Mouse (Mus musculus): Measurements from ENCODE around the gene Gba2.
"Not testable (repeated sequence)": the region's sequence is repeated elsewhere in the genome, so short reads cannot be mapped to it uniquely, and the experiment has no call there.

Gba2 gene

DNA sequence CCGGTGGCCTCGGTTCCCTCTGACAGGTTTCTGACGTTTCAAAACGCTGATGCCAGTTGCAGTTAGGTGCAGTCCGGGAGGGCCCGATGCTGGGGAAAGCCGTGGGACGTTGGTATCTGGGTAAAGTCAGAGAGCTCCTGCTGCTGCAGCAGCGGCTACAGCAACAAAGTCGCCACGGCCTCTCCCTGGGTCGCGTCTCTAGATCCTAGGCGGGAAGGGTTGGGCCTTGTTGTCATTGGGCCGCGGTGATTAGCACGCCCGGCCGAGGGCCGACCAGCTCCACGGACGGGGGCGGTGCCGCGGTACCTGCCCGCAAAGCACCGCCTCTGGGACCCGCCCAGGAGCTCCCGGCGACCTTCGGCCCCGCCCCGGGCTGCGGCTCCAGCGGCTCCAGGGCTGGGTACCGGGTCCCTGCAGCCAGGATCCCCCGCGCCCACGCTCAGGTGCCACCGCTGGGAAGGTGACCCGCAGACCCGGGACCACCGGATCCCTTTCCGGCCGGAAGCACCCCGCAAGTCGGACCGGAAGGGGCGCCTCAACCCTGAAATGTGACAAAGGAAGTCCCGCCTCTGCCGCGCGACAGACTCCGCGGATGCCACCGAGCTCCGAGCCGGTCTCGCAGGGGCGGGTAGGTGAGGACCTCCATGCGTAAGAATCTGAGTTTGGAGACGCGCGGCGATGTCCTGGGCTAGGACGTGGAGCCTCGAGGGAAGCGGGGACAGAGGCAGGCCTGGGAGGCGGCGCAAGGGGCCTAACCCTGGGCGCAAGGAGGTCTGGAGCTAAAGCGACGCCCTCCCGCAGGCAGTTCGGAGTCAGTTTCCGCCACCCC lies at the start of gene Gba2, which contains the start of gene Rgp1:
Gene Gba2, minus strand, starts transcription at position 498 of the 829 bp plus-strand sequence.
Gene Rgp1, plus strand, starts transcription at position 340 of the 829 bp plus-strand sequence.
- DNase-seq (ENCODE audit: extremely low spot score, low read depth, low spot score), result no peak

- DNase-seq (ENCODE audit: extremely low spot score, low read depth, low spot score), result no peak
Measured at GRCm38 (mm10) chr4:43620146-43620778, 41.6 kb upstream of the Gba2 start.

DNA sequence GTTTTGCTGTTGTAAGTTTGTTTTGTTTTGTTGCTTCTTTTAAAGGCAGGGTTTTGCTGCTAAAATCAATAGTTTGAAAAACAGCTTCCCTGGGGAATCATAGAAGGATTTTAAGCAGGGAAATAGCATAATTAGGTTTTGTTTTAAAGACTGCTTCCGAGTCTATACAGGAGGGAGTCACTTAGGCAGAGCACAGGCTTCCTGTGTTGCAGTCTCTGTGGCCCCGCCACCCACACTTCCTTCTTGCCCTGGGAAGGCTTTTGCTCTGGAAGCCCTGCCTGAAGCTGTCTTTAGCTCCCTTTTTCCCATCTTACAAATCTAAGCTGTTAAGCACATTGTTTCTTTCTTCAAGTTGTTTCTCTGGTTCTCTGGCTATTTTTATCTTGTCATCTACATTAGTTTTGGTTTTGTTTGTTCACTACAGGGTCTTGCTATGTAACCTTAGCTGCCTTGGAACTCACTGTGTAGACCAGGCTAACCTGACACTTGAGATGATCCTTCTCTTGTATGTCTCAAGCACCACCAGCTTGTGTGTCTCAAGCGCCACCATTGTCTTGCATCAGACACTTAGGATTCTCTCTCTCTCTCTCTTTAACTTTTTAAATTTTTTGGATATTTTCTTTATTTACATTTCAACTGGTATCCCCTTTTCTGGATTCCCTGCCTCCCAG lies 34.5 kb upstream of the Gba2 start:
- no peak for DNase-seq (ENCODE audit: extremely low spot score, low read depth, low spot score)

GRCm38 (mm10) chr4:43612534-43612933 lies 33.9 kb upstream of the Gba2 start:
- DNase-seq (ENCODE audit: extremely low spot score, low read depth, low spot score), result no peak

- DNase-seq (ENCODE audit: extremely low spot score, low read depth, low spot score), result no peak
Measured at GRCm38 (mm10) chr4:43604751-43605685, 26.3 kb upstream of the Gba2 start.

DNA sequence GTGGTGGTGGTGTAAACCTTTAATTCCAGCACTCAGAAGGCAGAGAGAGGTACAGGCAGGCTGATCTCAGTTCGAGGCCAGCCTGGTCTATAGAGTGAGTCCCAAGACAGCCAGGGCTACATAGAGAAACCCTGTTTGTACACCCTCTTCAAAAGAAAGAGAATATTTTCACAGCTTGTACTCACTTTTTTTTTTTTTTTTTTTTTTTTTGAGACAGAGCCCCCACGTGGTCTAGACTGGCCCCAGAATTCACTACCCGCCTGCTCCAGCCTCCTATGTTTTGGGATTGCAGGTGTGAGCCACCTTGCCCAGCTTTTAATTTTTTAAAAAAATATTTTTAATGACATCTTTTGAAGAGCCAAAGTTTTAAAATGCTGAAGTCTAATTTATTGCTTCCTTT lies 25.4 kb upstream of the Gba2 start:
- no peak for DNase-seq (ENCODE audit: extremely low spot score, low read depth, low spot score)

DNA sequence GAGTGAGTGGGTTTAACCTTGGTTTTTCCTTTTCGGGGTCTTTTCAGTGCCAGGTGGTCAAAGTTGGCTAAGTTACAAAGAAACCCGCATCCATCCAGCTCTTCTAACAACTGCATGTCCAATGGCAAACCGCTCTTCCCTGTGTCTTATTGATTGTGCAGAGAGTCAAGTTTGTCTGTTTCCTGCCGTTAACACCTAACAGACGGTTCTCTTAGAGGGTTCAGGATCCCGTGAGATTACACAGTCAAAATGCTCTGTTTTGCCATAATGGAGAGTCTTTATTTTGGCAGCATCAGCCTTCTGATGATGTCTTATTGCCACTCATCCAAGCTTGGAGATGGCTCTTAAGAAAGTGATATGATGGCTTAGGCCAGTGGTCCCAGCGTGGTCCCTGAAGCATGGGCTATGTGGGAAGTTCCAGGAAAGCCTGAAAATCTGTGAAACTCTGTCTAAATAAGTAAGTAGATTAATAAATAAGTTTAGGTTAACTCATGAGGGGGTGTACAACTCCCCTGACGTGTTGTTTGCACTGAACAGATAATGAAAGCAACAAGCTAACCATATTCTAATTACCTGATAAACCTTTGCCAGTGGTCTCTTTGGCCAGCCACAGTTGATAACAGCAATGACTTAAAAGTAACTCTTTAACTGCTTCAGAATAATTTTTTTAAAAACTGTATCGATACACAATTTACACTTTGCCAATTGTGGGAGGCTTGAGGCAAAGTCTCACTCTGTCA lies 21.7 kb upstream of the Gba2 start:
- DNase-seq (ENCODE audit: extremely low spot score, low read depth, low spot score), result no peak

- DNase-seq (ENCODE audit: extremely low spot score, low read depth, low spot score), result no peak
Measured at GRCm38 (mm10) chr4:43598650-43599380, 20.1 kb upstream of the Gba2 start.

- no peak for DNase-seq (ENCODE audit: extremely low spot score, low read depth, low spot score)
Measured at GRCm38 (mm10) chr4:43598200-43598599, 19.5 kb upstream of the Gba2 start.

- not testable (repeated sequence) for DNase-seq (ENCODE audit: extremely low spot score, low read depth, low spot score)
Measured at GRCm38 (mm10) chr4:43596597-43596996, 17.9 kb upstream of the Gba2 start.

DNA sequence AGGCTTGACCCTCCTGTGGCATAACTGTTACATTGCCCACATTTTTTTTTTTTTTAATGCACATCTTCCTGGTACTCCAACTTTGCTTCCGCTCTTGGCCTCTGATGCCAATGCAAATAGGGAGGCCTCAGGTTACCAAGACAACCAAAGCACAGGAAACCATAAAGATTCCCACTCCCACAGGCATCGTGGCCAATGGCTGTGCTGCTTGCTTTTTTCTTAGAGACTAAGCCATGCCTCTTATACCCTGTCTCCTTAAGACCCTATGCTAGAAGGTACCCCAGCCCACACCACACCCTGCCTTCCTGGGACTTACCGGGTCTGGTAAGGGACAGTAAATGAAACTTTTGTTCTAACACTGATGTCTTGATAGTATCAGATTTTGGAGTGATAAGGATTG lies 14.8 kb upstream of the Gba2 start:
- no peak for DNase-seq (ENCODE audit: extremely low spot score, low read depth, low spot score)

GRCm38 (mm10) chr4:43591961-43592360 lies 13.3 kb upstream of the Gba2 start:
- no peak for DNase-seq (ENCODE audit: extremely low spot score, low read depth, low spot score)

DNA sequence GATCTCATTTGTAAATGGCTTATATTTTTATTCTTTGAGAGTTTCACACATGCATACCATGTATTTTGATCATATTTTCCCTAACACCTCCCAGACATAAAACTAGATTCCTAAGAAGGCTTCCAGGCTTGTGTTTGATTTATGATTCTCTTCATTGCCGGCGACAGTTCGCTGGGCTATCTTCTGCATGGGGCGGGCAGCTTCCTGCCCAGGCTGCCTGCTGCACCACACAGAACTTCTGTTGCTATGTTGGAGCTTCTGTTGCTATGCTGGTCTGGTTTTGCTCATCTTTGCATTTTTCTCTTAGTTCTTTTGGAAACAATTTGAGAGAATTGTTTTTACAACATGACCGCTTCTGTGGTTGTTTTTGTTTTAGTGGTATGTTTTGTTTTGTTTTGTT lies 12.9 kb upstream of the Gba2 start:
- DNase-seq (ENCODE audit: extremely low spot score, low read depth, low spot score), result no peak

DNA sequence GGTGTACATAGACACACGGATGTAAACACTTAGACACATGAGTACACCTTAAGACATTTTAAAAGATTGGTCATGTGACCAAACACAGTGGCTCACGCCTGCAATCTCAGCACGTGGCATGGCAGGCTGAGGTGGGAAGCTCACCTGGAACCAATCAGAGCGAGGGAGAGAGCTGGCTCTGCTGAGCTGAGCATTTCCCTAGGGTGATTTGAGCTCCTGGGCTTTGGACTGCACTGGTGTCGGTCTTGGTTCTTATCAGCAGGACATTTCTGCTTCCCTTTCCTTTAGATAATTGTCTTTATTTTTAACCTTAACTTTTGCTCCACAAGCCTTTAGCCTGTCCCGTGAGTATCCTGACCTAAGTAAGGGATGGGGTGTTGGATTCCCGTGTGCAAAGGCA lies 9.0 kb upstream of the Gba2 start:
- DNase-seq (ENCODE audit: extremely low spot score, low read depth, low spot score), result no peak

GRCm38 (mm10) chr4:43586411-43586810 lies 7.7 kb upstream of the Gba2 start:
- no peak for DNase-seq (ENCODE audit: extremely low spot score, low read depth, low spot score)

DNA sequence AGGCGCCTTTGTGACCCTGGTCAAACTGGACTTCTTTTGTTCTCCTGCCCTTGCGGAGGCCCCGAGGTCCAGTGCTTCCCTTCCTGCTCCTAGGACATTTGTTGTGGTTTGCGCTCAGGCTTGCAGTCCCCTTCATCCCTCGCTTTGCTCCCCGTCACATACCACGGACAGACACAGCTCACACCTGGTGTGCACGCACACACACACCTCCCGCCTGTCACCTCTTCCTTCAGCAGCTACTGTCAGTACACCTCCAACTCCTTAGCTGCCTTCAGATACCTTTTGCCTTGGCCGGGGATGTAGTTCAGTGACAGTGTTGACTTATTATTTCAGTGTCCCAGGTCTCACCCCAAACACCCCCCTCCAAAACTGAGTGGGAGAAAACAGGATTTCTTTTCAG lies 7.0 kb upstream of the Gba2 start:
- no peak for DNase-seq (ENCODE audit: extremely low spot score, low read depth, low spot score)

DNA sequence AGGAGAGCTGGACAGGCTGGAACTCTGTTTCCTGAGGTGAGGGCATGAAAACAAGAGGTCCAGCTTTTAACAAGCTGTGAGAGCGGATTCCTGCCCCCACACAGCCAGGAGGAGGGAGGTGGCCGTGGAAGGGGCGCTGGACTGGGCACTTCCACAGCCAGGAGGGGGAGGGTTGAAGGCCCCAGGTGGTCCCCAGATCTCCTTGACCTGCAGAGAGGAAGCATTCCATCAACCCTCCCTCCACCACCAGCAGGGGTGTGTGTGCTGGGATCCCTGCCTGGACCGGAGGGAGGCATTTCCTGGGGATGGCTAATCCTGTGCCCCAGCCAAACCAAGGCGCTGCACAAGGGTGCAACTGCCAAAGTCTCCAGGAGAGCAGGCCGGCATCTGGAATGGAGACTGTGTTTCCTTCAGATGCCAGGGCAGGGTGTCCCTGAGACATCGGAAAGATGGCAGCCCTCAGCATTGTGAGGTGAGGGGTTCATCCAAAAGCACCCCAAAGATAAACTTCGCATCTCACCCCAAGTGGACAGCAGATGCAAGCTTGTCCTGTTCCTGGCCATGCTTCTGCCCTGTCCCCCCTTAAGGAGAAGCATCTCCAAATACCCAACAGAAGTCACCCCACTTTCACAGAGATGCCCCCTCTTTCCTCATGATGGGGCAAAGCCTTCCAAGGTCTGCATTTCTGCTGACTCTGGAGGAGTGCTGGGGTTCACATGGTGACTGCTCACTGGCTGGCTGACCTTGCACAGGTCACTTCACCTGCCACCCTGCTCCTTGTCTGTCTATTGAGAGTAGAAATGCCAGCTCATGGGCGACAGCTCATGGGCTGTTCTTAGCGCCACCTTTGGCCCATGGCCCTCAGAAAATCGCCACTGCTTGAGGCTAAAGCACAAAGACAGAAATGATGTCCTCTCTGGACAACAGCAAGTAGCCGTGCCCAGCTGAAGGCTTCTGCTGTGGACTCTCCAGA lies 6.1 kb upstream of the Gba2 start, which contains the start of gene Msmp:
Gene Msmp, minus strand, starts transcription at position 51 of the 973 bp plus-strand sequence.
- no peak for DNase-seq (ENCODE audit: extremely low spot score, low read depth, low spot score)

DNA sequence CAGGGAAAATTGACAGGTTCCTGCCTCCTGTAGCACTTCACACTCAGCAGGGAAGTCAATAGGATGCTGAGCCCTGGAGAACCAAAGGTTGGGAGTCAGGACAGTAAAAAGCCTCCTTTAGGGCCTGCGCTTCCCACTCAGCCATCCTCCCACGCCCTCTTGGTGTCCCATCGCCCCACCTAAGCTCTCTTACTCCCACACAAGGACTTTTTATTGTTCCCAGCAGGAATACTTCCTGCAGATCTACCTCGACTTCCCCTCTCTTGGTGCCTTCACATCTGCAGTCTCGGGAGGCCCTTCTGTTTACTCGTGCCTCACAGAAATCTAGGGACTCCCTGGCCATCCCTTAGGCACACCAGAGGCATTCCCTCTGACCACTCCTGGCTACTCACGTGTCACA lies 4.7 kb upstream of the Gba2 start:
- no peak for DNase-seq (ENCODE audit: extremely low spot score, low read depth, low spot score)
